Mouse (Mus musculus) gastrocnemius, adult 2 months (tissue): ENCODE results near the gene Gcnt2. TPM values are rescaled to one million over a fixed set of nuclear protein-coding genes. Genes with fewer than 3 reads are reported as not detected.

Experiments used
- DNase-seq: peaks from one replicate; pipeline ENCODE4 v3.0.0; 2022
- H3K27ac ChIP-seq: fragments of 200-600 bp; 2 replicates; pipeline ENCODE4 v1.8.1; 2022; ENCODE audit warnings: mild to moderate bottlenecking
- H3K4me3 ChIP-seq: fragments of 200-600 bp; 2 replicates; pipeline ENCODE4 v1.8.1; 2022; ENCODE audit warnings: mild to moderate bottlenecking, moderate library complexity
- CTCF ChIP-seq: fragments of 200-600 bp; IDR thresholded peaks from 2 replicates; pipeline ENCODE4 v1.8.1; 2022; ENCODE audit warnings: antibody characterized with exemption, mild to moderate bottlenecking, moderate library complexity
- intact Hi-C: fragments of 180-260 bp; cut with DNase I; formaldehyde crosslinking; loops from one replicate; pipeline ENCODE4 v1.15.1; 2025
- microRNA-seq: library from miRNA; unstranded; fragments of <30 nt; microRNA quantifications from one replicate; pipeline ENCODE4 v1.2.0, GENCODE M21; 2021
- total RNA-seq, 2 experiments: library from RNA; stranded (reverse); gene quantifications; 2 replicates each; pipeline ENCODE4 v1.2.3; 2021

Gene Gcnt2
- total RNA-seq, 2 experiments from 2014 or later: 8.7 to 8.9 TPM

GRCm38 (mm10) chr13:41000926-41001639 lies 141.5 kb downstream of the Gcnt2 start, which contains the start of gene Pak1ip1:
TSS of gene Pak1ip1 (plus strand) at chr13:41001023.
- intact Hi-C loops: no loop called here
- no peak for TF ChIP-seq CTCF
- peak; percentile 95 for DNase-seq
- Histone ChIP-seq H3K27ac (peak within 1 kb of the TSS; percentile 98), H3K4me3 (peak within 1 kb of the TSS; percentile 81)

DNA sequence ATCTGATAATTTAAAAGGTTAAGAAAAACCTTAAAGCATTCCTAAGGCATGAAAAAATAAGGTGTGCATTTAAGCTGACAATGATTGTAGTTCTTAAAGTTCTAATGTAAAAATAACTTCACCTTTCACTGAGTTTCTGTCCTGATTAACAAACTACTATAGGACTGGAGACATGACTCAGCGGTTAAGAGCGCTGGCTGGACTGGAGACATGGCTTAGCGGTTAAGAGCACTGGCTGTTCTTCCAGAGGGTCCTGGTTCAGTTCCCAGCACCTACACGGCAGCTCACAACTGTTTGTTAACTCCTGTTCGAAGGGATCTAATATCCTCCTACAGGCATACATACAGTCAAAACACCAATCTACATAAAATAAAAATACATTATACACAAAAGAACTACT lies 142.4 kb downstream of the Gcnt2 start:
- TF ChIP-seq CTCF: no peak
- H3K27ac ChIP-seq: no peak overlapping the region; the same call in 1 of the 2 replicates
- intact Hi-C loops: no loop called here
- H3K4me3 ChIP-seq: peak overlapping the region; percentile 81
- no peak for DNase-seq

GRCm38 (mm10) chr13:41006244-41006643 lies 146.7 kb downstream of the Gcnt2 start:
- no peak for DNase-seq
- Histone ChIP-seq H3K27ac (no peak overlapping the region), H3K4me3 (no peak overlapping the region)
- intact Hi-C loops: no loop called here
- TF ChIP-seq CTCF: no peak

DNA sequence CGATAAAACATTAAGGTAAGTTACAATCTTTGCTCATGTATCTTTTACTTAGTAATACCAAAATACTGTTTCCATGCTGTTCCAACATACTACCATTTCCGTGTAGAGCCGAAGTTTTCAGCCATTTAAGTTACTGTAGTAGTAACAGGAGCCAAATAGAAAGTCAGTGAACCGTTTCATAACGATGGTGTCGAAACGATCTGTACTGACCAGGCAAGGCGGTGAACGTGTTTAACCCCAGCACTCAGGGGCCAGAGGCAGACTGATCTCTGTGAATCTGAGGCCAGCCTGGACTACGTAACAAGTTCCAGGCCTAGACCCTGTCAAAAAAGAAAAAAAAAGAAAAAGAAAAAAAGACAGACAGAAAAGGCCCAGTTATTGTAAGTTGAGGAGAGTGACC lies 148.7 kb downstream of the Gcnt2 start:
- DNase-seq: no peak
- intact Hi-C loops: no loop called here
- no peak overlapping the region for H3K4me3 ChIP-seq
- no peak for TF ChIP-seq CTCF
- H3K27ac ChIP-seq: no peak overlapping the region

- intact Hi-C loops: no loop called here
Measured at GRCm38 (mm10) chr13:41008946-41009345, 149.4 kb downstream of the Gcnt2 start.

More at GRCm38 (mm10) chr13:41008946-41009345, 149.4 kb downstream of the Gcnt2 start:
- TF ChIP-seq CTCF: no peak
- no peak for DNase-seq
- Histone ChIP-seq H3K27ac (no peak overlapping the region), H3K4me3 (no peak overlapping the region)

Small RNA genes within 50 kb of the gene (microRNA-seq; reads per million reads assigned to microRNA genes)
- gene Mir5124a: not detected

Other genes starting within 250 kb of the Gcnt2 start
- under 1 TPM in 1 of 2 experiments, not detected in 1; 0.06 TPM for gene Tfap2a, start 121.4 kb upstream of the Gcnt2 start, total RNA-seq
- gene Pak1ip1, start 141.3 kb downstream of the Gcnt2 start, total RNA-seq: 10 to 100 TPM; 25.5 to 25.8 TPM
- 10 to 100 TPM; 66.9 to 86.2 TPM for gene Tmem14c, start 156.5 kb downstream of the Gcnt2 start, total RNA-seq
- gene Mak, start 220.0 kb downstream of the Gcnt2 start, total RNA-seq: not detected